Mouse (Mus musculus) forebrain, embryonic 16.5 days (tissue): ENCODE data around the gene Lce1c. TPM values are rescaled to one million over a fixed set of nuclear protein-coding genes. Genes with fewer than 3 reads are reported as not detected.

Source experiments
- ATAC-seq: fragments of 200-750 bp; cut with Nextera tagmentation; 2 replicates; pipeline ENCODE4 v1.8.0; 2017; ENCODE audit warnings: mild to moderate bottlenecking, moderate library complexity
- H3K27ac ChIP-seq: fragments of 300-500 bp; sonication (generic); 2 replicates; pipeline ENCODE4 v1.5.1; 2014; ENCODE audit warnings: low read length, control low read depth
- H3K27me3 ChIP-seq: fragments of 300-500 bp; sonication (generic); replicated peaks from 2 replicates; pipeline ENCODE4 v1.6.1; 2014; ENCODE audit warnings: low read length; ENCODE audit not compliant: control insufficient read depth, insufficient read depth
- H3K36me3 ChIP-seq: fragments of 300-500 bp; sonication (generic); 2 replicates; pipeline ENCODE4 v1.6.1; 2014; ENCODE audit not compliant: control insufficient read depth, insufficient read depth
- H3K4me1 ChIP-seq: fragments of 300-500 bp; sonication (generic); replicated peaks from 2 replicates; pipeline ENCODE4 v1.6.1; 2014; ENCODE audit warnings: low read length; ENCODE audit not compliant: control insufficient read depth, insufficient read depth
- H3K4me2 ChIP-seq: fragments of 300-500 bp; sonication (generic); 2 replicates; pipeline ENCODE4 v1.6.1; 2014; ENCODE audit warnings: mild to moderate bottlenecking, low read length, control low read depth
- H3K4me3 ChIP-seq: fragments of 300-500 bp; sonication (generic); replicated peaks from 2 replicates; pipeline ENCODE4 v1.5.1; 2014; ENCODE audit warnings: mild to moderate bottlenecking, low read length, control low read depth
- H3K9ac ChIP-seq: fragments of 300-500 bp; sonication (generic); replicated peaks from 2 replicates; pipeline ENCODE4 v1.6.1; 2014; ENCODE audit warnings: low read depth, low read length, control low read depth
- H3K9me3 ChIP-seq: fragments of 300-500 bp; sonication (generic); 2 replicates; pipeline ENCODE4 v1.6.1; 2016; ENCODE audit warnings: low read length; ENCODE audit not compliant: control insufficient read depth
- WGBS: fragments of 180-500 bp; shearing (Covaris S2); extraction: QIAGEN DNeasy Blood & Tissue Kit; methylation state at CpG from one replicate; pipeline ENCODE4 v1.1.7; 2014; 5-methylcytosine and 5-hydroxymethylcytosine counted together
- polyA plus RNA-seq: library from polyadenylated mRNA; unstranded; fragments of >200 nt; fragmentation: Nextera tagmentation; extraction: Ambion mirVana; gene quantifications from 2 replicates; pipeline ENCODE4 v1.2.1, GENCODE M21; 2015

The Lce1c gene
- polyA plus RNA-seq, 1 experiment from 2014 or later: not detected

DNA sequence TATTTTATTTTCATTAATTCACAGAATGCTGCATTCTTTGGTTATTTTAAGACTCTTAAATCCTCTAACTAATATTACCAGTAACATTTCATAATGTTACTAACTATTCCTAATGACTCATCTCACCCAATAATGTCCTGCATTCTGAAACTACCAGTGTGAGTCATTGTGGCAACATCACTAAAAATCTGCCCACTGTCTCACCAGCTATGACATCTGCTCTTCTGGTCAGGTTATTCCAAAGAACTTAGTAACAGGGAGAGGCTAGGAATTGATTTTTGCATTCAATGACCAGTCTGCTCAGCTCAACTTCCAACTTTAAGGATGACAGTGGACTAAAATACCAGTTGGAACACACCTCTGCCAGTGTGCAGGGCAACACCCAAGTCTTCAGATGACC lies 12.6 kb downstream of the Lce1c start:
- Histone ChIP-seq H3K27ac (no peak overlapping the region), H3K4me3 (no peak overlapping the region), H3K27me3 (no peaks in the 10 kb centered on the region), H3K4me2 (no peak overlapping the region), H3K9ac (no peak overlapping the region), H3K36me3 (no peaks in the 10 kb centered on the region), H3K4me1 (no peaks in the 10 kb centered on the region), H3K9me3 (no peaks in the 10 kb centered on the region)
- no peak for ATAC-seq

DNA sequence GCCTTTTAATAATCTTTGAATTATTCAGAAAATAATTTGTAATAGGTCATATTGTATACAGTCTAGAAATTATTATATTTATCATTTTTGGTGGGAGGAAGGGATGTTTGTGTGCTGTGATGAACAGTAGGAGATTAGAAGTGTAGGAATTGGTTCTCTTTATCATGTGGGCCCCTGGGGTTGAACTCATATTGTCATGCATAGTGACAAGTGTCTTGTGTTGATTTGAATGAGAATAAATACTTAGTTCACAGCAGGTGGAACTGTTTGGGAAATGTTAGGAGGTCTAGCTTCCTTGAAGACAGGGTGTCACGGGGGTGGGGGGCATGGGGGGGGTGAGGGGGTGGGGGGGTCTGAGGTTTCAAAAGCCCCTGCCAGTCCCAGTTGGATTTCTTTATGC lies 15.6 kb downstream of the Lce1c start:
- H3K9ac ChIP-seq: no peak overlapping the region
- no peak for ATAC-seq
- WGBS: 8% methylated on average over 1 of the region's 1 CpGs

DNA sequence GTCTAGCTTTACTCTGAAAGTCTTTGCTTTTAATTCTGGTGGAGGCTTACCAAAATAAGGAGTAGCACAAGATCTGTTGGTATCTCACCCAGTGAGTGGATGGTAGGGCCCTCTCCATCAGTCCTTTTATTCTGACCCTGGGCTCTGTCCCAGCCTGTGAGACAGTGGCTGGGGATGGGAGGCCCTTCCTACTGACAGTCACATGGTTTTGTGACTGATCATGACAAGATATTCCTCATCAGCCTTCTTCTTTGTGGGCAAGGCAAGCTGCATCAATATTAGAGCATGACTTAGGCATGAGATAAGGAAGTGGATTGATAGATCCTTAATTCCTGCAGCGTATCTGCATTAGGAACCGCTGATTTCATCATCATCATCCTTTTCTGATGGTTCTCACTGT lies 29.9 kb downstream of the Lce1c start, which contains the start of gene Lce1e:
Gene Lce1e, minus strand, starts transcription at position 101 of the 400 bp plus-strand sequence.
- no peaks in the 10 kb centered on the region for H3K36me3 ChIP-seq
- no peak within 1 kb of the TSS for H3K4me3 ChIP-seq
- no peak within 1 kb of the TSS for H3K27ac ChIP-seq
- H3K9ac ChIP-seq: no peak within 1 kb of the TSS
- H3K9me3 ChIP-seq: no peaks in the 10 kb centered on the region
- ATAC-seq: no peak
- no peaks in the 10 kb centered on the region for H3K4me1 ChIP-seq
- H3K27me3 ChIP-seq: no peaks in the 10 kb centered on the region
- WGBS: 90% methylated on average over 2 of the region's 2 CpGs
- no peak within 1 kb of the TSS for H3K4me2 ChIP-seq

More for the DNA sequence above, 15.6 kb downstream of the Lce1c start:
- Histone ChIP-seq H3K4me3 (no peak overlapping the region), H3K4me1 (no peaks in the 10 kb centered on the region), H3K27ac (no peak overlapping the region), H3K9me3 (no peaks in the 10 kb centered on the region), H3K36me3 (no peaks in the 10 kb centered on the region), H3K27me3 (no peaks in the 10 kb centered on the region), H3K4me2 (no peak overlapping the region)

DNA sequence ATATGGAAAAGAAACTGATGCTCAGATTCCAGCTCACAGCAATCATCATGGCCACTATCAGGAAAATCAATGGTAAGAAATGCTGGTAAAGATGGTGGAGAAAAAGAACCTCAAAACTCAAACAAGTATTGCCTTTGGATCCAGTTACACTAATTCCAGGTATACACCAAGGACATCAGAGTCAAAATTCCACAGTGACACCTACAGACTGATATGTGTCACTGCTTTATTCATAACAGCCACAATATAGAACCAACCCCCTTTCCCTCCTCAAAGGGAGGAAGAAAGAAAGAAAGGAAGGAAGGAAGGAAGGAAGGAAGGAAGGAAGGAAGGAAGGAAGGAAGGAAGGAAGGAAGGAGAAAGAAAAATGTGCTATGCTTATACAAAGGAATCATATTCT lies 36.1 kb downstream of the Lce1c start:
- H3K9ac ChIP-seq: no peak overlapping the region
- no peaks in the 10 kb centered on the region for H3K36me3 ChIP-seq
- no peaks in the 10 kb centered on the region for H3K4me1 ChIP-seq
- H3K4me3 ChIP-seq: no peak overlapping the region
- no peak overlapping the region for H3K4me2 ChIP-seq
- ATAC-seq: no peak
- H3K27me3 ChIP-seq: no peaks in the 10 kb centered on the region
- H3K9me3 ChIP-seq: no peaks in the 10 kb centered on the region
- no peak overlapping the region for H3K27ac ChIP-seq

DNA sequence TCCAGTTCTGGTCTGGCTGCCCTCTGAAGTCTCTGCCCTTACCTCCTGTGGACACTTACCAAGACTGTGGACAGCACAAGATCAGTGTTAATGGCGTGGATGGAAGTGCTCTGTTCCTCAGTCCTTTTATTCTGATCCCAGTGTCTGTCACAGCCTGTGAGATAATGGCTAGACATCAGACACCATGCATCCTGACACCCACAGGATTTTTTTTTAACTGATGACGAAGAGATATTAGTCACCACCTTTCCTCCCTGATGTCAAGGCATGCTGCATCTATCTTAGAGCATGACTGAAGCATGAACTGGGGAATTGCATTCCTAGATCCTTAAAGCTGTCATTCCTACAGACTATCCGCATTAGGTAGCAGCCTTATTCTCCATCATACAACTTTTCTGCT lies 41.2 kb downstream of the Lce1c start, which contains the start of gene Lce1f:
Gene Lce1f, minus strand, starts transcription at position 101 of the 400 bp plus-strand sequence.
- no peak for ATAC-seq
- no peak within 1 kb of the TSS for H3K27ac ChIP-seq
- no peak within 1 kb of the TSS for H3K4me2 ChIP-seq
- whole genome bisulfite sequencing: 79% methylated on average over 3 of the region's 3 CpGs
- H3K9ac ChIP-seq: no peak within 1 kb of the TSS
- no peaks in the 10 kb centered on the region for H3K9me3 ChIP-seq
- H3K27me3 ChIP-seq: no peaks in the 10 kb centered on the region
- H3K4me1 ChIP-seq: no peaks in the 10 kb centered on the region
- H3K36me3 ChIP-seq: no peaks in the 10 kb centered on the region
- no peak within 1 kb of the TSS for H3K4me3 ChIP-seq

DNA sequence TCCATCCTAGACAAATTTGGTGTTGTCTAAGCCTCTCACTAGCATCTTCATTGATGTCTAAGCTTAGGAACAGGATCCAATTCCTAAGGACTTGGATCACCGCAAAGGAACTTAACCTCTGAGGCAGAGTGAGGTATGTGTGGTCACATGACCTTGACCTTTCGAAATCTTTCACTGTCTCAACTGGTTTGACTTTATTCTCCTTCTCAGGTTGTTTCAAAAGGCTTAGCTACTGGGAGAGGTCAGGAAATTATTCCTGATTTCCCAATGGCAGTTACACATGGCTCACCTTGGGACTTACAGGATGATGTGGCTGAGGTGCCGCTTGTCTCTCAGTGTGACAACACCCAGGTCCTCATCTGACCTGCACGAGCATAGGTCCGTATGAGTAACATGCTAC lies 43.6 kb downstream of the Lce1c start:
- Histone ChIP-seq H3K4me1 (no peaks in the 10 kb centered on the region), H3K4me2 (no peak overlapping the region), H3K4me3 (no peak overlapping the region), H3K9ac (no peak overlapping the region), H3K9me3 (no peaks in the 10 kb centered on the region), H3K27me3 (no peaks in the 10 kb centered on the region), H3K36me3 (no peaks in the 10 kb centered on the region), H3K27ac (no peak overlapping the region)
- ATAC-seq: no peak
- 92% methylated on average over 5 of the region's 5 CpGs for WGBS

Other genes with a start within 250 kb of the Lce1c start
- 5.5 and 9.6 TPM in 2 replicates for gene Gm9774, start 249.8 kb upstream of the Lce1c start, polyA plus RNA-seq
- not detected in 2 replicates for gene Sprr2k, start 246.7 kb upstream of the Lce1c start, polyA plus RNA-seq
- gene Sprr1b, start 240.5 kb upstream of the Lce1c start, polyA plus RNA-seq: not detected in 2 replicates
- not detected in 2 replicates for gene Sprr3, start 220.5 kb upstream of the Lce1c start, polyA plus RNA-seq
- 0.32 TPM in 1 of 2 replicates, not detected in the other for gene Sprr1a, start 193.4 kb upstream of the Lce1c start, polyA plus RNA-seq
- gene Sprr4, start 178.8 kb upstream of the Lce1c start, polyA plus RNA-seq: not detected in 2 replicates
- not detected in 2 replicates for gene 2310046K23Rik, start 144.7 kb upstream of the Lce1c start, polyA plus RNA-seq
- not detected in 2 replicates for gene Ivl, start 105.5 kb upstream of the Lce1c start, polyA plus RNA-seq
- gene Smcp, start 90.2 kb upstream of the Lce1c start, polyA plus RNA-seq: not detected in 2 replicates
- gene 2210017I01Rik, start 71.8 kb upstream of the Lce1c start, polyA plus RNA-seq: not detected in 2 replicates
- not detected in 2 replicates for gene Lce6a, start 57.6 kb upstream of the Lce1c start, polyA plus RNA-seq
- not detected in 2 replicates for gene Lce1a1, start 30.9 kb upstream of the Lce1c start, polyA plus RNA-seq
- not detected in 2 replicates for gene Lce1b, start 22.3 kb upstream of the Lce1c start, polyA plus RNA-seq
- not detected in 2 replicates for gene Lce1a2, start 8.9 kb upstream of the Lce1c start, polyA plus RNA-seq
- not detected in 2 replicates for gene Lce1d, start 8.0 kb downstream of the Lce1c start, polyA plus RNA-seq
- not detected in 2 replicates for gene Lce1e, start 29.8 kb downstream of the Lce1c start, polyA plus RNA-seq
- not detected in 2 replicates for gene Lce1f, start 41.1 kb downstream of the Lce1c start, polyA plus RNA-seq
- not detected in 2 replicates for gene Gm38119, start 59.8 kb downstream of the Lce1c start, polyA plus RNA-seq
- not detected in 2 replicates for gene Lce1g, start 73.1 kb downstream of the Lce1c start, polyA plus RNA-seq
- gene Lce1h, start 85.8 kb downstream of the Lce1c start, polyA plus RNA-seq: not detected in 2 replicates
- not detected in 2 replicates for gene Lce1i, start 99.7 kb downstream of the Lce1c start, polyA plus RNA-seq
- not detected in 2 replicates for gene Lce1j, start 111.3 kb downstream of the Lce1c start, polyA plus RNA-seq
- gene Lce1k, start 128.6 kb downstream of the Lce1c start, polyA plus RNA-seq: not detected in 2 replicates
- gene Kprp, start 148.0 kb downstream of the Lce1c start, polyA plus RNA-seq: not detected in 2 replicates
- not detected in 2 replicates for gene Lce1l, start 172.0 kb downstream of the Lce1c start, polyA plus RNA-seq
- not detected in 2 replicates for gene 2310050C09Rik, start 191.0 kb downstream of the Lce1c start, polyA plus RNA-seq
- not detected in 2 replicates for gene Lce3a, start 247.0 kb downstream of the Lce1c start, polyA plus RNA-seq